ENCODE assay signal across 8 mouse cellular contexts in genomic region chr15:97825941-97826587, GRCm38 (mm10). TPM values are rescaled to one million over a fixed set of nuclear protein-coding genes. Genes with fewer than 3 reads are reported as not detected.
DNase-seq lines count a peak whose midpoint lies in the region; ATAC-seq and TF ChIP-seq lines count a peak whose summit lies in the region.

No protein-coding gene starts in this region.

- peaks cover 7% of the 10 kb centered on the region for H3K36me3 ChIP-seq in kidney, embryonic 15.5 days
- H3K36me3 ChIP-seq in hindbrain, postnatal 0 days (ENCODE audit: insufficient read depth, low read length): no peaks in the 10 kb centered on the region
- H3K36me3 ChIP-seq in midbrain, postnatal 0 days (ENCODE audit: insufficient read depth, low read length): no peaks in the 10 kb centered on the region

- no peak for ATAC-seq in kidney, embryonic 15.5 days (replicated peaks; ENCODE audit: low FRiP score)
- no peak for ATAC-seq in hindbrain, postnatal 0 days
- ATAC-seq in midbrain, postnatal 0 days (ENCODE audit: low FRiP score): no peak
- no peak for ATAC-seq in CD4-positive, CD25-positive, alpha-beta regulatory T cell, adult 4 months

- TF ChIP-seq POLR2A in bone marrow, adult 2 months (IDR thresholded peaks at IDR 0.05; ENCODE audit: borderline replicate concordance, control insufficient read depth, low read depth, low read length): no peak

- intact Hi-C loops in left cerebral cortex, postnatal 10 days (cut with DNase I): no loop called here

- no peak for DNase-seq in kidney, adult 18-20 months
- DNase-seq in hindbrain, postnatal 0 days (ENCODE audit: low spot score): no peak
- DNase-seq in midbrain, postnatal 0 days (ENCODE audit: low spot score): no peak
- no peak for DNase-seq in cerebellum, adult 18-20 months
- DNase-seq in left cerebral cortex, postnatal 10 days (ENCODE audit: extremely low spot score in 1 of 2, low spot score in 2 of 2): no peak

- 51% methylated on average over 12 of the region's 12 CpGs for WGBS in kidney, embryonic 15.5 days
- 28% methylated on average over 12 of the region's 12 CpGs for WGBS in bone marrow, adult 2 months
- 46% methylated on average over 12 of the region's 12 CpGs for WGBS in hindbrain, postnatal 0 days
- 30% methylated on average over 12 of the region's 12 CpGs for WGBS in midbrain, postnatal 0 days

- no peak for TF ChIP-seq CTCF in bone marrow, adult 2 months (IDR thresholded peaks at IDR 0.05; ENCODE audit: control insufficient read depth, insufficient read depth, low read length)
- no peak for TF ChIP-seq CTCF in hindbrain, postnatal 0 days (IDR thresholded peaks at IDR 0.05; ENCODE audit: low read depth)
- no peak for TF ChIP-seq CTCF in midbrain, postnatal 0 days (IDR thresholded peaks at IDR 0.05)

- H3K9ac ChIP-seq in kidney, embryonic 15.5 days: peak overlapping the region; percentile 50; the same call in 1 of the 2 replicates
- H3K9ac ChIP-seq in hindbrain, postnatal 0 days (replicated peaks; ENCODE audit: low read length): no peak overlapping the region; the same call in 1 of the 2 replicates
- H3K9ac ChIP-seq in midbrain, postnatal 0 days (replicated peaks; ENCODE audit: low read length, poor library complexity, severe bottlenecking): 0 out of 2 replicates have a peak overlapping the region, but pooled peaks have one; percentile 36

- peak overlapping the region; percentile 40 for H3K4me3 ChIP-seq in kidney, embryonic 15.5 days (replicated peaks)
- H3K4me3 ChIP-seq in bone marrow, adult 2 months (replicated peaks; ENCODE audit: control insufficient read depth, low read depth, low read length): no peak overlapping the region
- H3K4me3 ChIP-seq in hindbrain, postnatal 0 days (ENCODE audit: low read length): no peak overlapping the region
- no peak overlapping the region for H3K4me3 ChIP-seq in midbrain, postnatal 0 days (ENCODE audit: low read depth, low read length)

- peak overlapping the region; percentile 88 for H3K27ac ChIP-seq in kidney, embryonic 15.5 days
- H3K27ac ChIP-seq in bone marrow, adult 2 months (ENCODE audit: control insufficient read depth, insufficient read depth, low read depth, low read length, poor library complexity): peak overlapping the region; percentile 78
- H3K27ac ChIP-seq in hindbrain, postnatal 0 days: peak overlapping the region; percentile 45; the same call in 1 of the 2 replicates
- H3K27ac ChIP-seq in midbrain, postnatal 0 days (ENCODE audit: low read depth, low read length): 0 out of 2 replicates have a peak overlapping the region, but pooled peaks have one; percentile 51

- no peaks in the 10 kb centered on the region for H3K27me3 ChIP-seq in kidney, embryonic 15.5 days
- no peaks in the 10 kb centered on the region for H3K27me3 ChIP-seq in hindbrain, postnatal 0 days (ENCODE audit: insufficient read depth, low read length)
- no peaks in the 10 kb centered on the region for H3K27me3 ChIP-seq in midbrain, postnatal 0 days (ENCODE audit: insufficient read depth, low read length)

- no peaks in the 10 kb centered on the region for H3K9me3 ChIP-seq in kidney, embryonic 15.5 days (replicated peaks)
- H3K9me3 ChIP-seq in hindbrain, postnatal 0 days (ENCODE audit: low read length): no peaks in the 10 kb centered on the region
- no peaks in the 10 kb centered on the region for H3K9me3 ChIP-seq in midbrain, postnatal 0 days (ENCODE audit: low read length)

- H3K4me1 ChIP-seq in kidney, embryonic 15.5 days: peaks cover 94% of the 10 kb centered on the region
- peaks cover 20% of the 10 kb centered on the region for H3K4me1 ChIP-seq in bone marrow, adult 2 months (ENCODE audit: control insufficient read depth, insufficient read depth, low read length)
- peaks cover 52% of the 10 kb centered on the region for H3K4me1 ChIP-seq in hindbrain, postnatal 0 days (ENCODE audit: insufficient read depth, low read length)
- peaks cover 29% of the 10 kb centered on the region for H3K4me1 ChIP-seq in midbrain, postnatal 0 days (ENCODE audit: insufficient read depth, low read length)

- peak overlapping the region; percentile 66 for H3K4me2 ChIP-seq in kidney, embryonic 15.5 days
- peak overlapping the region; percentile 49; the same call in 1 of the 2 replicates for H3K4me2 ChIP-seq in hindbrain, postnatal 0 days (ENCODE audit: low read depth, low read length)
- H3K4me2 ChIP-seq in midbrain, postnatal 0 days (ENCODE audit: low read depth, low read length, poor library complexity, severe bottlenecking): peak overlapping the region; percentile 36

RNA-seq across cellular contexts. Expression of gene Hdac7, which starts 18.2 kb away (rescaled TPM):
- polyA plus RNA-seq in kidney, embryonic 15.5 days (2015; fragmentation: Nextera tagmentation; extraction: Ambion mirVana): 29.9 and 35.2 TPM in 2 replicates
- polyA plus RNA-seq in bone marrow, adult 2 months (2011; ENCODE audit: insufficient read depth, insufficient read length, low replicate concordance, missing spikeins): 34.1 and 37.8 TPM in 2 replicates
- 23.6 and 28.6 TPM in 2 replicates for total RNA-seq in hindbrain, postnatal 0 days (2014; rRNA removed)
- polyA plus RNA-seq in hindbrain, postnatal 0 days (2015; fragmentation: Nextera tagmentation; extraction: Ambion mirVana): 21.7 and 23.7 TPM in 2 replicates
- total RNA-seq in midbrain, postnatal 0 days (2014; rRNA removed): 22.4 and 24.2 TPM in 2 replicates
- polyA plus RNA-seq in midbrain, postnatal 0 days (2015; fragmentation: Nextera tagmentation; extraction: Ambion mirVana): 28.7 and 29.2 TPM in 2 replicates
- total RNA-seq in left cerebral cortex, postnatal 10 days (2021): 10 to 100 TPM; 21.5 to 23.5 TPM
- 10 to 100 TPM; 68.2 to 74.2 TPM for polyA plus RNA-seq in CD4-positive, CD25-positive, alpha-beta regulatory T cell, adult 4 months (2017; shearing (Covaris generic))

RNA-seq across cellular contexts. Expression of gene Slc48a1, which starts 47.7 kb away (rescaled TPM):
- 57.5 and 58.8 TPM in 2 replicates for polyA plus RNA-seq in kidney, embryonic 15.5 days (2015; fragmentation: Nextera tagmentation; extraction: Ambion mirVana)
- polyA plus RNA-seq in bone marrow, adult 2 months (2011; ENCODE audit: insufficient read depth, insufficient read length, low replicate concordance, missing spikeins): 62.3 and 67.5 TPM in 2 replicates
- total RNA-seq in hindbrain, postnatal 0 days (2014; rRNA removed): 84.4 and 89.3 TPM in 2 replicates
- polyA plus RNA-seq in hindbrain, postnatal 0 days (2015; fragmentation: Nextera tagmentation; extraction: Ambion mirVana): 140 and 152 TPM in 2 replicates
- total RNA-seq in midbrain, postnatal 0 days (2014; rRNA removed): 61.5 and 78.8 TPM in 2 replicates
- 152 and 173 TPM in 2 replicates for polyA plus RNA-seq in midbrain, postnatal 0 days (2015; fragmentation: Nextera tagmentation; extraction: Ambion mirVana)
- 100 to 1,000 TPM; 122 to 127 TPM for total RNA-seq in left cerebral cortex, postnatal 10 days (2021)
- polyA plus RNA-seq in CD4-positive, CD25-positive, alpha-beta regulatory T cell, adult 4 months (2017; shearing (Covaris generic)): 10 to 100 TPM; 33.9 to 37.1 TPM

RNA-seq across cellular contexts. Expression of gene Rapgef3, which starts 58.3 kb away (rescaled TPM):
- 23.0 and 29.7 TPM in 2 replicates for polyA plus RNA-seq in kidney, embryonic 15.5 days (2015; fragmentation: Nextera tagmentation; extraction: Ambion mirVana)
- 15.3 and 17.0 TPM in 2 replicates for polyA plus RNA-seq in bone marrow, adult 2 months (2011; ENCODE audit: insufficient read depth, insufficient read length, low replicate concordance, missing spikeins)
- total RNA-seq in hindbrain, postnatal 0 days (2014; rRNA removed): 26.4 and 41.9 TPM in 2 replicates
- polyA plus RNA-seq in hindbrain, postnatal 0 days (2015; fragmentation: Nextera tagmentation; extraction: Ambion mirVana): 10.3 and 12.2 TPM in 2 replicates
- 34.9 and 39.7 TPM in 2 replicates for total RNA-seq in midbrain, postnatal 0 days (2014; rRNA removed)
- polyA plus RNA-seq in midbrain, postnatal 0 days (2015; fragmentation: Nextera tagmentation; extraction: Ambion mirVana): 15.8 and 16.5 TPM in 2 replicates
- 10 to 100 TPM; 22.6 to 24.5 TPM for total RNA-seq in left cerebral cortex, postnatal 10 days (2021)
- 1 to 10 TPM in 1 of 2 experiments, under 1 TPM in 1; 0.31 to 1.5 TPM for polyA plus RNA-seq in CD4-positive, CD25-positive, alpha-beta regulatory T cell, adult 4 months (2017; shearing (Covaris generic))
